Mouse (Mus musculus) brain, embryonic 14.5 days (tissue): ENCODE results near the gene Pnmal2.

Experiments
- CTCF ChIP-seq: fragments of 200-500 bp; IDR thresholded peaks from 2 replicates; pipeline ENCODE4 v1.5.1; 2012; ENCODE audit warnings: inconsistent platforms, mild to moderate bottlenecking, moderate library complexity, borderline replicate concordance; ENCODE audit not compliant: insufficient read depth, insufficient read length; ENCODE audit errors: extremely low read depth
- POLR2A ChIP-seq: fragments of 200-500 bp; IDR thresholded peaks from 2 replicates; pipeline ENCODE4 v1.6.1; 2012; ENCODE audit warnings: mild to moderate bottlenecking, inconsistent platforms, borderline replicate concordance; ENCODE audit not compliant: poor library complexity, insufficient read depth, insufficient read length, severe bottlenecking; ENCODE audit errors: extremely low read depth

GRCm38 (mm10) chr7:16895511-16895910 is 49.0 kb upstream of the Pnmal2 start:
- TF ChIP-seq CTCF (no peak), POLR2A (no peak)
